Mouse (Mus musculus) lung, postnatal 10 days (tissue): ENCODE measurements around the gene Smarcc1.
"Not testable (repeated sequence)": the region's sequence is repeated elsewhere in the genome, so short reads cannot be mapped to it uniquely, and the experiment has no call there.

Experiments
- DNase-seq: peaks from one replicate; pipeline ENCODE4 v3.0.0; 2021

Gene Smarcc1

DNA sequence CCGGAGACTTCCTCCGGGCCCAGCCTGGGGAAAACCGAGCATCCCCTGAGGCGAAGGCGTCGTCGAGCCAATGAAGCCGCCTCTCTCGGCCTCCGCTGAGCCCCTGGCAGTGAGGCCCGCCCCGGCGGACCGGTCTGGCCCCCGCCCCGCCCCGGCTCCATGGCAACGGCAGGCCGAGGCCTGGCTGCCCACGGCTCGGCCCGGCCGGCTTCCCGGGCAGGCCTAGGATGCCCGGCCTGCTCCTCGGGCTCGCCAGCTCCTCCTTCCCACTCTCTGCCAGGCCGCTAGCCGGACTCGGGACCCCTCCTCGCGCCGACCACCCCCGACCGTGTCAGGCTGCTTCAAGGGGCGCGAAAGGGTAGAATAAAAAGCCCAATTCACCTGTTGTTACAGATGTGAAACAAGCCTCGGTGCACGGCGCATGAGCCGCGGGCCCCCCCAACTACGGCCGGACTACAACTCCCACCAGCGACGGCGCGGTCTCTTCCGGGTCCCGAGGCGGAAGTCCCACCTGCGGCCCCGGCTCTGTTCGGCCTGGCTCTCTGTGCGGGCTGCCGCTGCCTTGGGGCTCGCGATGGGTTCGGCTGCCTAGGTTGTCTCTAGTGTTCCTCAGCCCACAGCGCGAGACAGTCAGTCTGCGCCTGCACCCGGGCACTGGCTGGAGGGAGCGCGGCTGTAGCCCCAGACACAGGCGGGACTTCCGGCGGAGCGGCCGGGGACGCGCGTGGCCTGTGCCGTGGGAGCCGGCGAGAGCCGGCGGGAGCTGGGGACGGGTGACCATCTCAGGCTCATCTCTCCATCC lies at the start of gene Smarcc1:
Smarcc1 (plus strand) TSS at position 732 of the 802 bp plus-strand sequence.
- peak; percentile 91 for DNase-seq

DNA sequence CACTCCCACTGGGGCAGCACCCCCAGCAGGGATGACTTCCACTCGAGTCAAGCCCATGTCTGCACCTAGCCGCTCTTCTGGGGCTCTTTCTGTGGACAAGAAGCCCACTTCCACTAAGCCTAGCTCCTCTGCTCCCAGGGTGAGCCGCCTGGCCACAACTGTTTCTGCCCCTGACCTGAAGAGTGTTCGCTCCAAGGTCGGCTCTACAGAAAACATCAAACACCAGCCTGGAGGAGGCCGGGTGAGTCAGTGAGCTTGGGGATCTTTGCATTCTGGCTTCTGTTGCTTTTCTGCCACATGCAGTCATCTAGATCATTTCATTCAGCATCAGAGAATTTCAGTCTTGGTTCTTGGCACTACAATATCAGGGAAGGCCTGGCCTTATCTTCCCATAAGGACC lies 48.8 kb upstream of the Smarcc1 start:
- no peak for DNase-seq

DNA sequence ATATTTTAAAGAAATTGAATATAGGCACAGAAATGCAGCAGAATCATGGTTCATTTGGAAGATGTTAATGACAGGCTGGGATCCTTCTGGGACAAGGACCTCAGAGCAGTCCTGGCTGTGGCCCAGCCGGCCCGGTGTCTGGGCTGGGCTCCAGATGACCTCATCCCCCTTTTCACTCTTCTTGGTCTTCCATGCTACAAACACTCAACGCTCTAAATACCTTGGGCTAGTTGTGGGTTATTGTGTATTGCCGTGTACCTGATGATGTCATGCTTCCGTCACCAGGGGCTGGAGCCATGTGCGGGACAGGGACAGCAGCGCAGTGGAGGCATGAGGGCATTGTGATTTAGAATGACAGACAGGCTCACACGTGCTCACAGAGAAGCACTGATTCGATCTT lies 47.1 kb upstream of the Smarcc1 start:
- peak; percentile 61 for DNase-seq

DNA sequence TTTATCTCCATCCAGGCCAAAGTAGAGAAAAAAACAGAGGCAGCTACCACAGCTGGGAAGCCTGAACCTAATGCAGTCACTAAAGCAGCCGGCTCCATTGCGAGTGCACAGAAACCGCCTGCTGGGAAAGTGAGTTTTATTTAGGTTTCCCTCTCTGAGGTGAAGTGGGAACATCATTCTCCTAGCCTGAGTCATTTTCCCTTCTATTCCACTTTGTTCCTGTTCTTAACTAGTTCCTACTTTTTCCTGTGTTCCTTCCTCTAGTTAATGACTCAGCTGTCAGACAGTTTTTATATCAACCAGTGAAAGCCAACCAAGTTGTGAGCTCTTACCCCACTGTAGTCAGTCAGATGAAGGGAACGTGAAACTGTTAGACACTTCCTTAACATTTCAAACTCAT lies 46.5 kb upstream of the Smarcc1 start:
- DNase-seq = no peak

DNA sequence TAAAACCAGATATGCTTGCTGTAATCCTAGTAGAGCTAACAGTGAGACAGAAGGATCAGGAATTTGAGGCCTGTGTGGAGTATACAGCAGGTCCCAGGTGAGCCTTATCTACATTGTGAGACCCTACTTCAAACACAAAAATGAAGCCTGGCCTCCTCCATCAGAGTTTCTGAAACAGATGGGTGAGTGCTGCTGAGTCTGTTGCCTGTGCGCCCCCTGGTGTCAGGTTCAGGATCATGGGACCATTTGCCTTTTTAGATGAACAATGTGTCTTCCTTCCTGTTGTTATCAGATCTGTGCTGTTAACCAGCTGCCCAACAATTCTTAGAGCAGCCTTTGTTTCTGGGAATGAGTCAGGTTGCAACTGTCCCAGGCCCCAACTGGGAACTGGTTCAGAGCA lies 45.7 kb upstream of the Smarcc1 start:
- DNase-seq = peak; percentile 87

DNA sequence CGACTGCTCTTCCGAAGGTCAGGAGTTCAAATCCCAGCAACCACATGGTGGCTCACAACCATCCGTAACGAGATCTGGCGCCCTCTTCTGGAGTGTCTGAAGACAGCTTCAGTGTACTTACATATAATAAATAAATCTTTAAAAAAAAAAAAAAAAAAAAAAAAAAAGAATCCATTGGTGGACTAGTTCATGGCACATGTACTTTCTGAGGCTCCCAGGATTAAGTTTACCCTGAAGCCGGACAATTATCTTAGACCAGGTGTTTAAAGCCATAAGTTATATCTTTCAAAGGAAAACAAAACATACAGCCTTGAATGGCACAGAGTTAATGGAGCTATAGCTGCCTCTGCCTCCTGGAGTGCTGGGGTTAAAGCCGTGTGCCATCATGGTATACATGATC lies 41.0 kb upstream of the Smarcc1 start:
- not testable (repeated sequence) for DNase-seq

DNA sequence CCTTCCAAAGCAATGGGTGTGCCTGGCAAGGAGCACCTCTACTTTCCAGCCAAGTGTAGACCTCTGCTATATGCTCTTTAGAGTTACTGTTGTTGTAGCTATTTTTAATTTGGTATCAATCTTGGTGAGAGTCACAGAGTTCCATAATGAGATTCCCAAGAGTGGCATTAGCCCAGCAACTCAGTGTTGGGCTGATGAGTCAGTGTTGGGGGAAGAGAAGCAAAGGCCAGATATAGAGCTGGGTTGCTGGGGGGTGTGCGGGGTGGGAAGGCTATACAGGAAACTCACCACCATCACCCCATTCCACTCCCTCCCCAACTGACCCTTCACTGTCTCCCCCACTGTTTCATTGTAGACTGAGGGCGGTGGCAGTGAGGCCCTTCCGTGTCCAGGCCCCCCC lies 36.4 kb upstream of the Smarcc1 start:
- no peak for DNase-seq

DNA sequence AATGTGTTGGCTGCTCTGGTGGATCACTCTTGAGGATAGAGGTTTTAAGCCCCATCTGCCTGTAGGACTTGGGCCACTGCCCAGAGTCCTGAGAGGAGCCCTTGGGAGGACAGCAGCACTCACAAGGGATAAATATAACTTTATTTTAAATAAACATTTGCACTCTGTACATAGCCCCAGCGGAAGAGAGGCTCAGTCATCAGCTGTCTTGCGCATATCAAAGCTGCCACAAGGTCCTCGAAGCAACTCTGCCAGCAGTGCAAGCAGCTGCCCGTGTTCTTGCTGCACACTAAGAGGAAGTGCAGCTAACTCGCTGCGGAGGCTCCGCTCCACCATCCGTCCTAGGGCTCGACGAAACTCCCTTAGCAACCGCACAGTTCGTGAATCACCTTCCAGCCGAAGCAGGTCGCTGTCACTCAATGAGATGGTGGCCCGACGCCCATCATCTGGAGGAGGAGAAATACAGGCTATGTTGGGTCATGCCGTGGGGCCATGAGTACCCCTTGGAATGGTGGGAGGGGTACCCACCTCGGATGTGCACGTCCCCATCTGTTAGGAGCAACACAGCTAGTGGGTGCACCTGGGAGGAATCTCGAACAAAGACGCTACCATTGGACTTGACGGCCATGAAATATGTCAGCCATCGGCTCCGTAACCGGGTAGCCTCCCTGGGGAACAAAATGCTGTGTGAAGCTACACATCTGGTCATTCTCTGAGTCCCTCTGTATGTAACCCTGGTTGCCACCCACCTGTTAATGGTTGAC lies 33.1 kb upstream of the Smarcc1 start:
- peak; percentile 71 for DNase-seq

DNA sequence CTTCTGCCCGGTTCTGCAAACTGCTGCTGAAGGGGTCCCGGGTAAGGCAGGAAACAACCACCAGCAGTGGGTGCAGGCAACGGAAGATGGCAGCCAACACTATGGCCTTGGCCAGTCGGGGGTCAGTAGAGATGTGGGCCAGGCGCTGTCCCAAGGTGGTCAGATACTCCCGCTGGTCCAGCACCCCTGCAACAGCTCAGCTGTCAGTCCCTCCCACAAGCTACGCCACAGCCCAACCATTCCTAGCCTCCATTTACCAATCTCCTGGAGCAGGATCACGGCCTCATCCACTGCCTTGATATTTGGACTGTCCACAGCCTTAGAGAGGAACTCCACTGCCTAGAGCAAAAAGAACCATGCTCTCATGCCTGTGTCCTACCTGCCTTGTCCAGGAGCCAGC lies 31.8 kb upstream of the Smarcc1 start:
- DNase-seq = no peak

DNA sequence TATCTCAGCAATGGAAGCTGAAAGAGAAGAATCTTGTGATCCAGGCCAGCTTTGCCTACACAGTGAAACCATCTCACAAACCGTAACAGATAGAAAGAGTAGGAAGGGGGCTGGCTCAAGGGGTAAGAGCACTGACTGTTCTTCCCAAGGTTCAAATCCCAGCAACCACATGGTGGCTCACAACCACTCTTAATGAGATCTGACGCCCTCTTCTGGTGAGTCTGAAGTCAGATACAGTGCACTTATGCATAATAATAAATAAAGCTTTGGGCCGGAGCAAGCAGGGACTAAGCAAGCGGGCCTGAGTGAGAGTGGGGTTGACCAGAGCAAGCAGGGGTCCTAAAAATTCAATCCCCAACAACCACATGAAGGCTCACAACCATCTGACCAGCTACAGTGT lies 24.2 kb upstream of the Smarcc1 start:
- DNase-seq = no peak

DNA sequence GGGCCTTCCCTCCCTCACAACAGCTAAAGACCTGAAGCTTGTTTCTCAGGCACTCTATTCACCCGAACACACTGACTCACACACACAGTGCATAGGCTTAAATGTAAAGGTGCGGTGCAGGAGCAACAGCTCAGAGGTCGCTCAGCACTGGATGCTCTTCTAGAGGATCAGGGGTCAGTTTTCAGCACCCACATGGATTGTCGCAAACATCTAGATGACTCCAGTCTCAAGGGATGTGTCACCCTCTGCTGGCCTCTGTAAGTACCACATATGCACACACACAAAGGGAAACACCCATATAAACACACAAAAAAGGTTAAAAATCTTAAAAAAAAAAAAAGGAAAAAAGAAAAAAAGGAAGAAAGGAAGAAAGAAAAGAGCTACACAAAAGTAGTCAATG lies 22.7 kb upstream of the Smarcc1 start:
- DNase-seq = no peak

DNA sequence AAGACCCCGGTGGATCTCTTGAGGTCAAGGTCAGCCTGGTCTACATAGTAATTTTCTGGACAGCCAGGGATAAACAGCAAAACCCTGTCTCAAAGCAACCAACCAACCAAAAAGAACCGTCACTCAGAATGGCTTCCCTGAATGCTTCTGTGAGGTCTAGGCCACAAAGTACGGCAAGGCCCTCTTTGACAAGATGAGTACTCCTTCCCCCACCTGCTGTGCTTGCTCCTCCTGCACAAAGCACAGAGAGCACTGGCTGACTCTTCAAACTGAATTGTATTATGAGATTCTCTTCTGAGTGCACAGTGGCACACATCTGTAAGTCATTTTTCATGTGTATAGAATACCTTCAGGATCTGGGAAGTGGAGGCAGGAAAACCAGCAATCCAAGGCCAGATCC lies 19.7 kb upstream of the Smarcc1 start:
- DNase-seq = no peak

DNA sequence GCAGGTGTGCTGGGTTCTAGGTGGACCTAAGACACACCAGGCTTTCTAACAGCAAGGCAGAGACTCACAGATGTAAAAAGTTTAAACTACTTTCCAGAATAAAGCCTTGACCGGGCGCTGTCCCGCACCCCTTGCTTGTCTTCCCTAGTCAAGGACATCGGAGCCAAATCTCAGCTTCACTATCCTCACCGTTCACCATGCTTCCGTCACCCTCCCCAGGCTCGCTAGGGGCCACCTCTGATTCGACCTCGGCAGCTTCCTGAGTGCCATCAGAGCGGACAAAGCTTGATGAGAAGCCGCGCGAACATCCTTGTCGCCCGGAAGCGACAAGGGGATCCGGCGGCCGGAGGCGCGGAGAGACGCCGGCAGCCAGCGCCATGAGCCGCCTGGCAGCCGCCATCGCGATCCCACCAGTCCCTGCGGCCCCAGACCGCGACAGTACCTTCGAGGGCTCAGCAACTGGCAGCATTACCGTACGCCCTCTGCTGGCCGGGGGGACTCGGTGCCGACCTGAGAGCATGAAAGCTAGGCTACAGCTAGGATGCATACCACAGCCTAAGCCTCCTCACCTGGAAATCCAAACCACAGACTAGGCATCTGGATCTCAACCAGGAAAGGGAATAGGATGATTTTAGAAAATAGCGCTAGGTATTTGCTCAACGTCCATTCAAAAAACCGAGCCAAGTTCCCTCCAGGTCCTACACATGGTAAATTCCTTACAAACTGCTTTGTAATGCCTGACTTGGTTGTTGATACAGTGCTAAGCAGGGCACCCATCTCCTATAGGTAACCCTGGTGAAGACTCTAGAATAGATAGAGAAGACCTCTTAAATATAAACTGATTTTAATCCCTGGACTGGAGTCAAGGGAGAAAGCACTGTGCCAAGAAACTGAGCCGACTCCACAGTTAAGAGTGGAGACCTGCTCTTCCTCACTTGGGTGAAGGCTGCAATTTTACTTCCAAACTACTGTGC lies 16.6 kb upstream of the Smarcc1 start:
- peak; percentile 94 for DNase-seq

DNA sequence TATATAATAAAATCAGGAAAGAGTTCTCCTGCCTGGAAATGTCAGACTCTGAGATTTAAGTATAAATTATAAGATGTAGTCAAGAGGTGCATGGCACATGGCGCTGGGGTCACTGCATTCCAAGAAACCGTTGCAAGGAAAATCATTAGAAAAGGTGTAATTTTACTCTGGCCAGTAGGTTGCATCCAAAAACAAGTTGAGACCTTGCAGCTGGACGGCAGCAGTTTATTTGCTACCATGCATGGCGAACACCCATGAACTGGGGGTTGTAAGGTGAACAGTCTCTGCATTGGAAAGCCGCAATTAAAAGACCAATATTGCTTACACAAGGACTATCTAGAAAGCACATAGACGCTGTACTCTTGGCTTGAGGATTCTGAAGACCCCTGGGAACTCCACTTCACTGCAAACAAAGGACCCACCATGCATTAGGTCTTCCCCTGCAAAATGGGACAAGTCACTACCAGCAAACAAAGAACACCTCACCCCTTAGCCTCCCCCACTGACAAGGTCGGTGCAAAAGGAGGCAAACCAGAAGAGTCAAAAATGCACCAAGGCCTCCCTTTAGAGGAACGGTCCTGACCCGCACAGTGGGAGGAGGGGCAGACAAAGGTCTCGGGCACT lies 1.0 kb upstream of the Smarcc1 start:
- DNase-seq = no peak

DNA sequence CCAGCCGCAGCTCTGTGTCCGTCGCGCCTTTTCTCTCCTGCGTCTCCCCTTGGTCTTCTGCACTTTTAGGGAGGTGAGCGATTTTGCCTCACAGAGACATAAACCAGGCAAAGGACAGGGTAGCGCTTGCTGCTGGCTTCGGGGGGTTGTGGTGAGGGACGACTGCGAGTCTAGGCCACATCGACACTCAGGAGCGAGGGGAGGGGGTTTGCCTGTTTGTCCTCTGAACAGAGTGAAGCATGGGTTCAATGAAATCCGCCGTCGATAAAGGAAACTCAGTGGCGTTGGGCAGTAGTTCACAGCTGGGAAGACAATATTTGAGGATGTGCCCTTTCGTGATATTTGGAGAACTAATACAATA lies 251 bp downstream of the Smarcc1 start, which contains the start of gene Dhx30:
Dhx30 (minus strand) TSS at position 52 of the 361 bp plus-strand sequence.
- DNase-seq = no peak

DNA sequence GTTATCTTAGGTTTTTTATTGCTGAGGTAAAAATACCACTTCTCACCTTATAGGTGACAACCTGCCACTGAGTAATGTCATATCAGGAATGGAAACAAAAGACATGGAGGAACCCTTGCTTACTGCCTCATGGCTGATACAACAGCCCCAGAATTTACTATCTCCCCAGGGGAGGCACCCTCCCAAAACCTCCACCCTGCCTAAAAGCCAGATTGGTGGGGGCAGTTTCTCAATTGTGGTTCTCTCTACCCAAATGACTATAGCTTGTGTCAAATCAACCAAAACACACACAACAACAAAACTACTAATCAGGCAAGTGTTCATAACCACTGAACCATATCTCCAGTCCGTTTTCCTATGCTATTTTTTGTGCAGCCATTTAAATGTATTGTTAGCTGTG lies 741 bp downstream of the Smarcc1 start:
- DNase-seq = no peak

DNA sequence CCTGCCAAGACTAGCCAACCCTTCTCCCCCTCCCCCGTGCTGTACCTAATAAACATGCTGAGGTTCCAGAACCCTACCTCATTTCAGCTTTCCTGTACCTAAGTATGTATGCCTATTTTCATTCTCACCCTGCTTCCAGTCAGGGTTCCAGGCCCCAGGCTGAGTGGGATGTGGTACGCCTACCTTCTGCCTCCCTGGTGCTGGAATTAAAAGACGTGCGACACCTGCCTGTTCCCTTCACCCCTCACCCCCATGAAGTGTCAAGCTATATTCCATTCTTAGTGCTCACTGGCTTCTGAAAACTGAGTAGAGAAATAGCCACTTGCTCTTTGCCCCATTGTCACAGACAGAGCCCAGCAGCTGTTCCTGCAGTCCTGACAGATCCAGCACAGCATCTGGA lies 3.9 kb downstream of the Smarcc1 start:
- DNase-seq = no peak

DNA sequence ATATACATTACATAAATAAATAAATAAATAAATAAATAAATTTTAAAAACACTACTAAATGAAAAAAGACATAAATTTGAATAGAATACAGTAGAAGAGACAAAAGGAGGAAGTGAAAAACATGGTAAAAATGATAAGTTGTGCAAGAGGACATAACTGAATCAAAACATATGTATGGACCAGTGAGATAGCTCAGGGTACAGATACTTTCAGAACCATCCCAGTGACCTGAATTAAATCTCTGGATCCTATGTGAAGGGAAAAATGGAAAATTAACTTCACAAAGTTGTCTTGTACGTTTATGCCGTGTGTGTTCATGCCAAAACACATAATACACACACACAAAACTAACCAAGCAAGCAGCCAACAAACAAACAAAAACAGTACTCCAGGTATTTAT lies 5.8 kb downstream of the Smarcc1 start:
- no peak for DNase-seq

DNA sequence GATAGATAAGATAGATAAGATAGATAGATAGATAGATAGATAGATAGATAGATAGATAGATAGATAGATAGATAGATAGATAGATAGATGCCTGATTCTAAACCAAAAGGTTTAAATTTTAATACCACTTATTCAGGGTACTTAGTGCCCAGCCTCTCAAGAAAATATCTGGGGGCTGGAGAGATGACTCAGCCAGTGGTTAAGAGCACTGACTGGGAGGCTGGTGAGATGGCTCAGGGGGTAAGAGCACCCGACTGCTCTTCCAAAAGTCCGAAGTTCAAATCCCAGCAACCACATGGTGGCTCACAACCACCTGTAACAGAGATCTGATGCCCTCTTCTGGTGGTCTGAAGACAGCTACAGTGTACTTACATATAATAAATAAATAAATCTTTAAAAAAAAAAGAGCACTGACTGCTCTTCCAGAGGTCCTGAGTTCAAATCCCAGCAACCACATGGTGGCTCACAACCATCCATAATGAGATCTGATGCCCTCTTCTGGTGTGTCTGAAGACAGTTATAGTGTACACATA lies 6.6 kb downstream of the Smarcc1 start:
- DNase-seq = not testable (repeated sequence)

DNA sequence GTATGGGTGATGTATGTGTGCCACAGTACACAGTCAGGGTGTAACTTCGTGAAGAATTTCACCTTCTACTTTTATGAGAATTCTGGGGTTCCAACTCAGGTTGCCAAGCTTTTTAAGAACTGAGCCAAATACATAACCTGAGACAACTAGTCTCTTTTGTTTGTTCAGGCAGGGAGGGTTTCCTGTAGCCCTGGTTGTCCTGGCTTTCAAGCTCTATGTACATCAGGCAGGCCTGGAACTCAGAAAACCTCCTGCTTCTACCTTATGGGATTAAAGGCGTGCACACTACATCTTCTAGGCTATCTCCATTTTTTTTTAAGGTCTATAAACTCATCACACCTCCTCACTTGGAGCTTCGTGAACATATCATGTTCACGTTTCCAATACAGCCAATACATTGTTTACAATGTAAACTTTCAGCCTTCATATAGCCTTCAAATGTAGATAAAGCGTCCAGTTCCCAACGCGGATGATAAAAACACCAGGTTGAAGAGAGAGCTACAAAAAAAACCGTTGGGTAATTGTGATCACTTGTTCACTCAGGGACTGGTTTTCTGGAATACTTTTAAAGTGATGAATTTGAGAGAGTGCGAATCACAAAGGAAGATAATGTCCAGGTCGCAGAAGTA lies 13.5 kb downstream of the Smarcc1 start:
- DNase-seq = no peak

DNA sequence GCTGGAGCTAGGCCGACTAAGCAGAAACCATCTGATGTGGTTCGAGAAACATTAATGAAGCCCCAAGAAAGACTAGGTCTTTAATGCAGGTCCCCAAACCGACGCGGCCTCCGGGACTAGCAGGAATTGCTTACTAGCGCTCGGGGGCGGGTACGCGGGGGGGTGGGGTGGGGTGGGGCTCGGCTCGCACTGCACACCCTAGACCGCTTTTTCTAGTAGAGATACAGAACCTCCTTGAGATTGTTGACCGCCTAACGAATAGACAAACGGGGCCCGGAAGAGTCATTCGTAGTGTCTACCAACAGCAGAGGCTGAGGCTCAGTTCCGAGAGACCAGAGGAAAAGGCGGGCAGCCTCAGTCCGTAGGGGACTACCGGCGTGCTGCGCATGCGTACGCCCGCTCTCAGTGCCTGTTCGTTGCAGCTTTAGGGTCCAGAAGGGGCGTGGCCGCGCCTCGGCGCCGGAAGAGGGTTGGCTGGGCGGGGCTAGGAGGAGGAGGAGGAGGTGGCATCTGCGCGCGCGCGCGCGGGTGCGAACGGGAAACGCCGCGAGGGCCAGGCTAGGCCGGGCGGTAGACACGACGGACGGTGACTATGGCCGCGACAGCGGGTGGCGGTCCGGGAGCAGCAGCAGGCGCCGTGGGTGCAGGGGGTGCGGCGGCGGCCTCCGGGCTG lies 14.2 kb downstream of the Smarcc1 start:
- DNase-seq = peak; percentile 100
